Mouse (Mus musculus) spleen, postnatal 14 days (tissue): ENCODE data around the gene Cd9.
A peak's percentile ranks its signal among the peaks of the same experiment; 100 is the strongest.

Experiments used
- DNase-seq, 2 experiments: peaks; one replicate each; pipeline ENCODE4 v3.0.0; 2021 to 2022; ENCODE audit warnings: low spot score in 2 of 2

Cd9 gene

DNA sequence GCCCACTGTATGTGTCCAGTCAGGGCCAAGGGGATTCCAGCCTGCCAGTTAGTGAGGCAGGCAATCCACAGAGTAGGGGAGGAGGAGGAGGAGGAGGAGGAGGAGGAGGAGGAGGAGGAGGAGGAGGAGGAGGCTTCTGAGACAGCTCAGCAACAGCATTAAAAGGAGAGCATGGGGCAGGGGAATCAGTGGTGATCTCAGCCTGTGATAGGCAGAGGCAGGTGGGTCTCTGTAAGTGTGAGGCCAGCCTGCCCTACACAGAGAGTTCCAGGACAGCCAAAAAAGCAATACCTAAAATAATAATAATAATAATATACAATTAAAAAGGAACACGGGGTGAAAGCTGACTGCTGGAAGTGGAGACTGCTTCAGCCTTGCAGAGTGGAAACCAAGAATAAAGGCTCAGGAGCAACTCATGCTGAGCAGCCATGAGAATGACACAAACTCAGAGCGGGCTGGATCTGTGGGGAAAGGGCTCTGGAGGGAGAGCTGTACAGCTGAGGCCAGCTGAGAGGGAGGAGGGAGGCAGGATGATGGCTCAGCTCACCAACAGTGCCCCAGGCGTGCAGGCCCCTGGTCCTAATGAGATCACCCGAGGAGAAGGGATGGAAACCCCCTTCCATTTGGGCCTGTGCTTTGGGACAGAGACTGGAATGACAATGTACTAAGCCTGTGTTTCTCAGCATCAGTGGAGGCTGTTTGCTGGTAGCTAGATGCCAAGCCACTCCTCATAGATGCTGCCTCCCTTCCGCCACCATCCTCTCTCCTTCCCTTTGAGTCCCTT is 59.7 kb downstream of the Cd9 start:
- no peak for DNase-seq

DNA sequence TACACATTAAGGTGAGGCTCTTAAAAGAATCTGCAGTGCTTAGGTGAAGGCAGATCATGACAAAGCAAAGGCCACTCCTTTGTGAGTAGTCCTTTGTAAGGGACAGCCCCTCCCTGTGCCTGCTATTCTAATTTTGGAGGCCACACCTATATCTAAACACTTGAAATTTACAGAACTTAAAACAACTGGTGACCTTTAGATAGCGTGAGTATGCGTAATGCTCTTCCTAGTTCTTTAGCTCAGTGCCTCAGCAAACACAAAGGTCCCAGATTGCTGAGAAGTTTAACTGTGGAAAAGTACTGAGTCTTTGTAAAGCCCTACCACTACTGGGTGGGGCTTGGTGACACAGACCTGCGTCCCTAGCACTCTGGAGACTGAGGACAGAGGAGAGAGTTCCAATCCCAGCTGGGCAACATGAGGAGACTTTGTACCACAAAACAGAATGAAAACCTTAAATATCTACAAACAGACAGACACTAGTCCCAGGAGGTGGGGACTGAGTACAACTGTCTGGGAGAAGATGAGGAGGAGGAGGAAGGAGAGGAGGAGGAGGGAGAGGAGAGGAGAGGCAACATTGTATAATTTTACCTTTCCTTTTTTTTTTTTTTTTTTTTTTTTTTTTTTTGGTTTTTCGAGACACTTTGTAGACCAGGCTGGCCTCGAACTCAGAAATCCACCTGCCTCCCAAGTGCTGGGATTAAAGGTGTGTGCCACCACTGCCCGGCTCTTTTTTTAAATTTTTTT is 60.7 kb downstream of the Cd9 start:
- DNase-seq = no peak

- DNase-seq = no peak
These were observed 61.3 kb downstream of the Cd9 start for GRCm38 (mm10) chr6:125433257-125433656.

DNA sequence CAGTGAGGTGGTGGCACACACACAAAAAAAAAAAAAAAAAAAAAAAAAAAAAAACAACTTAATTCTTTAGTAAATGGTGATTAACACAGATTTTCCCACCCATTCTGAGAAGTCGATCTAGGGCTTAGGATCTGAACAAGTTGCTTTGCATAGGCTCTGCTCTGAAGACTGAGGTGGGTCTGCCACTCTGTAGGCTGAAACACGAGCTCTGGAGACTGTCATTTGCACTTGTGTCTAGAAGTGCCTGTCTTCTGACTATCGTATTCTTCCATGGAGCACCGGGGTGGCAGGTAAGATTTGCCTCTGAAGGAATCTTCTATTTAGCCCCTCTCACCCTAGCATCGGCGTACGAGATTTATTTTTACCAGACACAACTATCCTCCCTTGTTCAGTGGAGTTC is 62.1 kb downstream of the Cd9 start:
- DNase-seq = no peak

DNA sequence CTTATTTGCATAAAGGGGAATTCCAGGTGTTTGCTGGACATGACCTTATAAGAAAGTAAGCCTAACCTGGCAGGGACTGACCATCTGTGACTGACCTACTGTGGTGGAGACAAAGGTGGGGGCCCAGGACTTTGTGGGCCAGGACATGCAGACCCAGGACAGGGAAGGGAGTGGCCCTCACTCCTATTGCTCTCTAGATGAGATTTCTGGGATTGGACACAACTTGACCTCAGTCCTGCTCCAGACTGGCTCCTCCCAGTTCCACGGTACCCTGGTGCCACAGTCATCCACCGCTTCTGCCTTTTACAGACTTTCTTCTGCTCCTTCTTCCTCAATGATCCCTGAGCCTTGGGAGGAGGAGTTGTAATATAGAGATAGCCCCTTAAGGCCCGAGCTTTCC is 63.6 kb downstream of the Cd9 start:
- DNase-seq = no peak

GRCm38 (mm10) chr6:125430358-125430958 is 64.1 kb downstream of the Cd9 start:
- no peak for DNase-seq

- DNase-seq = no peak
These were observed 64.8 kb downstream of the Cd9 start for GRCm38 (mm10) chr6:125429741-125430140.

GRCm38 (mm10) chr6:125426383-125427360 is 67.9 kb downstream of the Cd9 start:
- peak; percentile 54 to 78 for DNase-seq

DNA sequence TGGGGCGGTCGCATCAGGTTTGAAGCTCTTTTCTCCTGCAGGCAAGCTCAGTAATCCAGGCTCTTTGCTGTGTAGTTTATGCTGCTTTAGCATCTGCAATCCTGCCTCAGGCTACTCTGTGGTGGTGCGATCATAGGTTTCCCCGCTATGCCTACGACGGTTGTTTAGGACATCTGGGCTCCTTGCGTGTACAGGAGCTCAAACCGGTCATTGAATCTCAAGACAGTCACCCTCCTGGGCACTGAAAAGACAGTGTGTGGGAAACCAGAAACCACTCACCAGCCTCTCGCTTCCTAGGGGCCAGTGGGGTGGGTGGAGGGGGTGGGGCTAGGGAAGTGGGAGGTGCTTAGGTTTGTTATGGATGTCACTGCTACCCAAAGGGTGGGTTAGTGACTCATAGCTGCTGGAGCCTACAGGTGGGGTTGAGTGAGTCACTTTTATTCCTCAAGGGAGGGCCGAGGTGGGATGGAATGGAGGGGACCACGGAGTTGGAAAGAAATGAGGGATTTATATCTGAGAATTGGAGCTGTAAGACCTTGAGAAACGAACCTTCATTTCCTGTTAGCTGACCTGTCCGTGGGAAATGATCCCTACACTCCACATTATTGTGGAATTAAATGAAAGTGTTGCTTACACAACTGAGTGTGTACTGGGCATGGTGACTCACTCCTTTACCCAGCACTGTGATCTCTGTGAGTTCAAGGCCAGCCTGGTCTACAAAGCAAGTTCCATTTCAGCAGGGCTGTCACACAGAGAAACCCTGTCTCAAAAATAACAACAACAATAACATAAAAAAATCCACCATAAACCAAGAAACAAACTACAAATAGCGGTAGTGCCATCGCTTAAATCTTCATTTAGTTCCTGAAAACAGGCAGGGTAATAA is 69.1 kb downstream of the Cd9 start:
- DNase-seq = no peak

GRCm38 (mm10) chr6:125424156-125424555 is 70.4 kb downstream of the Cd9 start:
- no peak for DNase-seq

DNA sequence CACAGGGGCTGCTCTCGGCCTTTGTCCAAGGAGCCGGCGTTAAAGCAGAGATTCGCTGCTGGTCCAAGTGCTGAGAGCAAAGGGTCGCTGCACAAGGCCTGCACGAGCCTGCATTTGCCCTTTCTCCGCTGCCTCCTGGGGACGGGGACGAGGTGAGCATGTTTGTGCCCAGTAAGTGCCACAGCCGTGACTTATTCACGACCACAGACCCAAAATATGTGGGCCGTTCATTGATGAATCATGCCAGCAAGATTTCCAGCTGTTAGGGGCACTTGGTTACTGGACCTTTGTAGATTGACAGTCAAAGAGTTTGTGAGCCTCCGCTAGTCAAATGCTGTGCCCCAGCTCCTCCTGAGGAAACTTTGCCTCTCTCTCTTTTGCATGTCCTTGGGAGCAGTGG is 71.1 kb downstream of the Cd9 start:
- no peak for DNase-seq

- DNase-seq = no peak
These were observed 71.5 kb downstream of the Cd9 start for GRCm38 (mm10) chr6:125423099-125423498.

DNA sequence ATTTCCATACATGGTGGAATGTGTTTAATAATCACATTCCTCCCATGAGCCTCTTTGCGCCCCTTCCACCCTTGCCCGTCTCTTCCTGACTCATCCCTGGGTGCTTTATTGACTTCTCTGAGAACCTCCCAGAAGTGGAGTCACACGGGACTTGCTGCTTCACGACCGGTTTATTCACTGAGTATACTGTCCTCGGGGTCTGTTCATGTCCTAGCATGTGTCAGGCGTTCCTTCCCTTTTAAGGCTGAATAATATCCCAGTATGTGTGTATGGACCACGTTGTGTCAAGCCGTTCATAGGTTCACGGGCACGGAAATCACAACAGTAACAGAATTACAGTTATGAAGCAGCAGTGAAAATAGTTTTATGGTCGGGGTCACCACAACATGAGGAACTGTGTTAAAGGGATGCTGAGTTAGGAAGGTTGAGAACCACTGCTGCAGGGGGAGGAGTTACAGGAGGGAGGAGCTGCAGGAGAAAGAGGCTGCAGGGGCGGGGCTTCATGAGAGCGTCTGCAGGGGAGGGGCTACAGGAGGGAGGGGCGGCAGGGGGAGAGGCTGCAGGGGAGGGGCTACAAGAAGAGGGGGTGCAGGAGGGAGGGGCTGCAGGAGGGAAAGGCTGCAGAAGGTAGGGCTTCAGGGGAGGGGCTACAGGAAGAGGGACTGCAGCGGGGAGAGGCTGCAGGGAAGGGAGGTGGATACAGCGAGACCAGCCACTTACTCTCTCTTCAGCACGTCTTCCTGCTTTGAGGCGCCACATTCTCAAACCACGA is 72.4 kb downstream of the Cd9 start:
- DNase-seq = peak; percentile 33 to 37

DNA sequence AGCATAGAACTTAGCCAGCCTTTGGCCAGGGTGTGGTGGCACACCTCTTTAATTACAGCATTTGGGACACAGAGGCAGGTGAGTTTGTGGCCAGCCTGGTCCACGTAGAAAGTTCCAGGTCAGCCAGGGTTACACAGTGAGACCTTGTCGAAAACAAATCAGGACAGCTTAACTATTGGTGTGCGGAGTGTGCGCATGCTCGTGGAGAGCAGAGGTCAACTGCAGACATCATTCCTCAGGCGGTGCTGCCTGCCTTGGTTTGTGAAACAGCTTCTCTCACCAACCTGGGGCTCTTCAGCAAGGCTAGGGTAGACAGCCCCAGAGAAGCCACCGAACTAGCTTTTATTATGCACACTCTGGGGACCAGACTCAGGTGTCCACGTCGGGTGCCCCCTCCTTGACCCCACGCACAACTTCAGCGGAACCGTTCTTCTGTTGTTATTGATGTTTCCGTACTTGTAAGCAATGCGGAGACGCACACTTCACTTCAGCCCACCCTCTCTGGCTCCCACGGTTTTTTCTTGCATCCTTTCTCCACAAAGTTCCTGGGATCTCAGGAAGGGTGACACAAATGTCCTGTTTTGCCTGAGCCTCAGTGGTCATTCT is 74.0 kb downstream of the Cd9 start:
- no peak for DNase-seq

GRCm38 (mm10) chr6:125418744-125419143 is 75.8 kb downstream of the Cd9 start:
- DNase-seq = peak; percentile 35 to 69

- DNase-seq = no peak
These were observed 81.3 kb downstream of the Cd9 start for GRCm38 (mm10) chr6:125413326-125413725.

DNA sequence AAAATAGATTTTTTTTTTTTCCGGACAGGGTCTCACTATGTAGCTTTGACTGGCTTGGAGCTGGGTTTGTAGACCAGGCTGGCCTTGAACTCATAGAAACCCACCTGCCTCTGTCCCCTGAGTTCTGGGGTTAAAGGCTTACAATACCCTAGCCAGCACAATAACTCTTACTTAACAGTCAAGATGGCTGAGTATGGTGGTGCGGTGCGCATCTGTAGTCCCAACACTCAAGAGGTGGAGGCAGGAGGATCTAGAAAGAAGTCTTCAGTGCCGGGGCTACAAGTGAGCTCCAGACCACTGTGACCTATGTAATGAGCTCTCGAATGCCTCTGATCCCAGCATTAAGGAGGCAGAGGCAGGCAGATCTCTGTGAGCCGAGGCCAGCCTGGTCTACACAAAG is 82.9 kb downstream of the Cd9 start:
- DNase-seq = no peak

DNA sequence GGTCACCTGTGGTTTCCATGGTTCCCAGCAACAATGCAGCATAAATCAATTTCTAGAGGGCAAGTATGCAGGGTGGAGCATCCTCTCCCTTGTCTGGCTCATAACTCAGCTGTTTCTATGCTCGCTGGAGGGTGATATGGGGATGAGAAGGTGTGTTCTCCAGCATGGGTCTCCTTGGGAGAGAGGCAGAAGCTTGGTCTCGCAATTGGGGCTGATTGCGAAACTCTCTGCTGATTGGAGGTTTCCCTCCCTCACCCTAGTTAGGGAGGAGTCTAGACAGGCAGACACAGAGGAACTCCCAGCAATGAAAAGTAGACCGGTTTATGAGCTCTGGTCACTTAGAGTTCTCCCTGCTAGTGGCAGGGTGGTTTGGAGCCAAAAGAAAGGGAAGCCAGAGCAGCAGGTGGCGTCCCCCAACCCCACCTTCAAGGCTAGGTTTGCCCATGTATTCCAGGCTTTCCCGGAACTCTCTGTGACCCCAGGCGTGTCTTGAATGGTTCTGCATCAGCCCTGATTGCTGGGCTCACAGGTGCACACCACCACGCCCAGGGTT is 83.5 kb downstream of the Cd9 start:
- DNase-seq = no peak

DNA sequence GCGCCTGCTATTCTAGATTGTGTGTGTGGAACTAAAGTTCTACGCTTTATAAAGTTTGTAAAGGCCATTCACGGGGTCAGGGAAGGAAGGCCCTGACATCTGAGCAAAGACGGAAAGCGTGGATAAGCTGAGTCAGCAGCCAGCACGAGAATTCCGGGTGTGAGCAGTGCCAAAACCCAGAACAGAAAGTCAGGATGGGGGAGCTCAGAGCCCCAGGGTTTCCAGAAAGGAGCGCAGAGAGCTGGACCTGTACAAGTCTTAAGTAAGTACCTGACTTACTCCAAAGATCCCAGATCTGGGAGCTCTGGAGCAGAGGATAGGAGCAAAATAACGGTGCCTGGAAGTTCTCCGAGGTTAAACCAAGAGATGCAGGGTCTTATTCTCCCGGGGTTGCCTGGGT is 84.0 kb downstream of the Cd9 start:
- DNase-seq = no peak
